Mouse (Mus musculus): Measurements from ENCODE around the gene Asphd1. TPM values are rescaled to one million over a fixed set of nuclear protein-coding genes. Genes with fewer than 3 reads are reported as not detected.
A peak's percentile ranks its signal among the peaks of the same experiment; 100 is the strongest.

Asphd1 gene
- total RNA-seq, 2 experiments from 2014 or later: not detected

DNA sequence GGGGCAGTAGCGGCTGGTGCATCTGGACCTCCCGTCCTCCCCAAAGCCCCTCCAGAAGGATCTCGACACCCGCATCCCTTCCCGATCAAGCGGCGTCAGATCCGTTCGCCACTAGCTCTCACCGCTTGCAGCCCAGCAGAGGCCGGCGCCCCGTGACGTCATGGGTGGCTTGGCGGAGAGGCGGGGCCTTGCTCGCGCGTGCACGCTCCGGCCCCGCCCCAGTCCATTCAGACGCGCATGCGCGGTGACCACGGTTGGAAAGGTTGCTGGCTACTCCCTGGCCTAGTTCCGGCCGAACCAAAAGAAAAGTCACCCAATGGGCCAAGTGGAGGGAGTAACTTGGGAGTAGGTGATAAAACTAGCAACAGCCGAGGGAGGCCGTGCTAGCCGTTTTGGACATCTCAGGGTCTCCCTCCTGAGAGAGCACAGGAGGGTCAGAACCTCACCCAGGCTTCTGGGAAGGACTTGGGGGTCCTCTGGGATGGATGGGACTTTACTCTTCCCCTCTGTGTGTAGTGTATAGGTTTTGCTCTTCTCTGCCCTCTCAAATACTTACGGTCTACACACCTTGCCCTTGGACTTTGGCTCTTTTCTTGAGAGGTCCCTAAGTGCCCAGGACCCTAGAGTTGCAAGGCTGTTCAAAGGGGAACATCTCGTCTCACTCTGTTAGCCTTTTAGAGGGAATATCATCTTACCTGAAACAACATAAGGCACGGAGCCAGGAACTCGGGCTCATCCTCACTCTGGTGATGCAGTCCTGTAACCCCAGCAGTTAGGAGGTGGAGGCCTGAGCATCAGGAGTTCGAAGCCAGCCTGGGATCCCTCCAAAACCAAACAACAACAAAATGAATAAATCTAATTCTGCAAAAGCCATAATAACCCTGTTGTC is 51.0 kb downstream of the Asphd1 start:
- peak; percentile 96 to 99 for DNase-seq
- intact Hi-C loops (cut with DNase I): no loop called here

DNA sequence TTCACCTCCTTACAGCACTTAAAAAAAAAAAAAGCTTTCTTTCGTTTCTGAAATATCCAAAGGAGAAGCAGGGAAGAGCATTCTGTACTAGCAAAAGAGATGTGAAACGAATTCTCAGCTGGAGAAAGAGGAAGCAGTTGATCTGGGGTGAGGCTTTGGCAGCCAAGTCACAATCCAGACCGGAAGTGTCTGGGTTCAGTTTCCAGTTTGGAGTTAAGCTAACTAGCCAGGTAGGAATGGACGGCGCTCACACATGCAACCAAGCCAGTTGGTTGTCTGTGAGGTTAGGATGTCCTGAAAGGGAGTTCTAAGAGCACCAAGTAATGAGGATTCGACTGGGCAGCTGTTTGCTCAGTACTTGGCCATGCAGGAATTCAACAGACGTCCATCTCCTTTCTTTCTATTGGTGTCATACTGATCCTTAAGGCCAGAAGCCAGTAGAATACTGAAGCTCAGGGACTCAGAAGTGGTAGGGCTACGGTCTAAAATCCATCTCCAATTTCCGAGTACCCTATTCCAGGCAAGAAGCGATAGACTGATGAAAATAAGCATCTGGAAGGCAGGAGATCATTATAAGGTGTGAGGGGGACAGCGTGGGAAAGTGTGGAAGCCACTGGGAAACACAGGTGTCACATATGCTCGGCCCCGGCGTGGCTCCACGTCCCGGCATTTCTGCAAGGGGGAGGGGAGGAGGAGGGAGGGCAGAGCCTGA is 51.8 kb downstream of the Asphd1 start:
- intact Hi-C loops (cut with DNase I): no loop called here
- peak in 1 of 2 experiments; percentile 23 for DNase-seq

DNA sequence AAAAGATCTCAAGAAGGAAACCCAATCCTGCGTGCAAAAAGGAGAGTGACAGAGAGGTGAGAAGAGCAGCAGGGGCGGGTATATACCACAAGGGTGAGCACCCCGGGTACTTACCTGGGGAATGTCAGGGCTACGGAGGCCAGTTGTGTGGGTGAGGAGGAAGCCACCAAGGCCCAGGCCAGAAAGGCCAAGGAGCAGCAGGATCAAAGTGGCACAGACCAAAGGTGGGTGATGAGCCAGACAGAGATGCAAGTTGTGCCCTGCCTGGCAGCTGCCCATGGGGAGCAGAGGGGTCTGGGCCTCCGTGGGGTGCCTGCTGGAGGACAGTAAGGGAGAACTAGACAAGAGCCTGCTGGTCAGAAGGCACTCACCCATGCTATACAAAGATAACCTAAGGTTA is 52.5 kb downstream of the Asphd1 start:
- no peak for DNase-seq
- intact Hi-C loops (cut with DNase I): no loop called here

Other genes starting within 250 kb of the Asphd1 start
- 1 to 10 TPM; 2.6 to 5.2 TPM for gene Coro1a, start 241.8 kb downstream of the Asphd1 start, total RNA-seq (2021)
- gene Mapk3, start 190.0 kb downstream of the Asphd1 start, total RNA-seq (2021): 10 to 100 TPM; 15.7 to 21.9 TPM
- 1 to 10 TPM in 1 of 2 experiments, under 1 TPM in 1; 0.99 to 1.8 TPM for gene Gdpd3, start 183.2 kb downstream of the Asphd1 start, total RNA-seq (2021)
- gene Ypel3, start 172.6 kb downstream of the Asphd1 start, total RNA-seq (2021): 10 to 100 TPM; 77.7 to 97.4 TPM
- gene Tbx6, start 168.1 kb downstream of the Asphd1 start, total RNA-seq (2021): under 1 TPM; 0.28 to 0.30 TPM
- 10 to 100 TPM; 21.6 to 22.4 TPM for gene Ppp4c, start 157.1 kb downstream of the Asphd1 start, total RNA-seq (2021)
- gene Fam57b, start 151.9 kb downstream of the Asphd1 start, total RNA-seq (2021): 10 to 100 TPM; 55.8 to 67.4 TPM
- gene 4930451I11Rik, start 117.9 kb downstream of the Asphd1 start, total RNA-seq (2021): not detected
- gene Doc2a, start 102.2 kb downstream of the Asphd1 start, total RNA-seq (2021): not detected
- 1 to 10 TPM; 3.7 to 7.8 TPM for gene Hirip3, start 87.6 kb downstream of the Asphd1 start, total RNA-seq (2021)
- gene Ino80e, start 87.2 kb downstream of the Asphd1 start, total RNA-seq (2021): 10 to 100 TPM; 10.3 to 12.6 TPM
- gene Taok2, start 64.9 kb downstream of the Asphd1 start, total RNA-seq (2021): 10 to 100 TPM; 18.3 to 21.7 TPM
- 1 to 10 TPM; 9.1 to 9.3 TPM for gene Tmem219, start 26.7 kb downstream of the Asphd1 start, total RNA-seq (2021)
- gene Kctd13, start 20.7 kb downstream of the Asphd1 start, total RNA-seq (2021): 1 to 10 TPM; 1.4 to 1.6 TPM
- gene Sez6l2, start 981 bp upstream of the Asphd1 start, total RNA-seq (2021): 1 to 10 TPM; 1.5 to 2.3 TPM
- gene Cdipt, start 26.3 kb upstream of the Asphd1 start, total RNA-seq (2021): 10 to 100 TPM; 28.0 to 37.2 TPM
- under 1 TPM; 0.43 to 0.44 TPM for gene Cdiptos, start 26.5 kb upstream of the Asphd1 start, total RNA-seq (2021)
- 10 to 100 TPM; 20.3 to 25.7 TPM for gene Mvp, start 65.0 kb upstream of the Asphd1 start, total RNA-seq (2021)
- not detected for gene Pagr1b, start 66.9 kb upstream of the Asphd1 start, total RNA-seq (2021)
- 10 to 100 TPM in 1 of 2 experiments, 1 to 10 TPM in 1; 6.1 to 11.4 TPM for gene Pagr1a, start 67.8 kb upstream of the Asphd1 start, total RNA-seq (2021)
- gene Gm42742, start 71.5 kb upstream of the Asphd1 start, total RNA-seq (2021): 10 to 100 TPM; 12.9 to 16.6 TPM
- gene Prrt2, start 71.6 kb upstream of the Asphd1 start, total RNA-seq (2021): under 1 TPM; 0.20 to 0.92 TPM
- 10 to 100 TPM; 69.8 to 76.4 TPM for gene Maz, start 77.5 kb upstream of the Asphd1 start, total RNA-seq (2021)
- gene Kif22, start 92.9 kb upstream of the Asphd1 start, total RNA-seq (2021): 1 to 10 TPM in 1 of 2 experiments, under 1 TPM in 1; 0.79 to 1.4 TPM
- not detected for gene Zg16, start 137.7 kb upstream of the Asphd1 start, total RNA-seq (2021)
- gene AI467606, start 141.8 kb upstream of the Asphd1 start, total RNA-seq (2021): under 1 TPM; 0.41 to 0.69 TPM
- under 1 TPM; 0.15 to 0.76 TPM for gene Qprt, start 172.6 kb upstream of the Asphd1 start, total RNA-seq (2021)
- gene Spn, start 188.2 kb upstream of the Asphd1 start, total RNA-seq (2021): under 1 TPM; 0.07 to 0.26 TPM
- 10 to 100 TPM; 24.1 to 28.0 TPM for gene Cd2bp2, start 246.5 kb upstream of the Asphd1 start, total RNA-seq (2021)